Mouse (Mus musculus) forebrain, embryonic 11.5 days (tissue): Measurements from ENCODE around the gene Olfr160. TPM values are rescaled to one million over a fixed set of nuclear protein-coding genes. Genes with fewer than 3 reads are reported as not detected.

Experiments used
- ATAC-seq: fragments of 200-750 bp; cut with Nextera tagmentation; replicated peaks from 2 replicates; pipeline ENCODE4 v1.8.0; 2017; ENCODE audit warnings: moderate TSS enrichment; ENCODE audit not compliant: low FRiP score
- DNase-seq: peaks from one replicate; pipeline ENCODE4 v3.0.0-alpha.2; 2017; ENCODE audit warnings: low spot score
- H3K27ac ChIP-seq: fragments of 300-500 bp; sonication (generic); 2 replicates; pipeline ENCODE4 v1.5.1; 2014; ENCODE audit warnings: low read depth, low read length
- H3K27me3 ChIP-seq: fragments of 300-500 bp; sonication (generic); 2 replicates; pipeline ENCODE4 v1.6.1; 2014; ENCODE audit warnings: mild to moderate bottlenecking, low read length, mixed read lengths; ENCODE audit not compliant: control insufficient read depth, insufficient read depth
- H3K36me3 ChIP-seq: fragments of 300-500 bp; sonication (generic); 2 replicates; pipeline ENCODE4 v1.6.1; 2014; ENCODE audit warnings: mild to moderate bottlenecking, low read length, moderate library complexity, mixed read lengths; ENCODE audit not compliant: control insufficient read depth, insufficient read depth
- H3K4me1 ChIP-seq: fragments of 300-500 bp; sonication (generic); replicated peaks from 2 replicates; pipeline ENCODE4 v1.6.1; 2014; ENCODE audit warnings: low read length, mixed read lengths; ENCODE audit not compliant: control insufficient read depth, insufficient read depth
- H3K4me2 ChIP-seq: fragments of 300-500 bp; sonication (generic); 2 replicates; pipeline ENCODE4 v1.6.1; 2014; ENCODE audit warnings: low read depth, mild to moderate bottlenecking, low read length, moderate library complexity, mixed read lengths; ENCODE audit not compliant: severe bottlenecking
- H3K4me3 ChIP-seq: fragments of 300-500 bp; sonication (generic); 2 replicates; pipeline ENCODE4 v1.5.1; 2014; ENCODE audit warnings: low read depth, low read length
- H3K9ac ChIP-seq: fragments of 300-500 bp; sonication (generic); 2 replicates; pipeline ENCODE4 v1.6.1; 2014; ENCODE audit warnings: low read length
- H3K9me3 ChIP-seq: fragments of 300-500 bp; sonication (generic); 2 replicates; pipeline ENCODE4 v1.6.1; 2016; ENCODE audit warnings: low read length, mixed read lengths; ENCODE audit not compliant: control insufficient read depth
- WGBS: fragments of 180-500 bp; shearing (Covaris S2); extraction: QIAGEN DNeasy Blood & Tissue Kit; methylation state at CpG from one replicate; pipeline ENCODE4 v1.1.7; 2014; 5-methylcytosine and 5-hydroxymethylcytosine counted together
- polyA plus RNA-seq: library from polyadenylated mRNA; unstranded; fragments of >200 nt; fragmentation: Nextera tagmentation; extraction: Ambion mirVana; gene quantifications from 2 replicates; pipeline ENCODE4 v1.2.1, GENCODE M21; 2014

The Olfr160 gene
- not detected in 2 replicates for polyA plus RNA-seq

GRCm38 (mm10) chr9:37716150-37716549 lies at the start of gene Olfr160:
Gene Olfr160, minus strand, starts transcription at chr9:37716250.
- Histone ChIP-seq H3K4me1 (no peaks in the 10 kb centered on the region), H3K36me3 (no peaks in the 10 kb centered on the region), H3K4me2 (no peak within 1 kb of the TSS), H3K27me3 (no peaks in the 10 kb centered on the region), H3K27ac (no peak within 1 kb of the TSS), H3K9ac (no peak within 1 kb of the TSS), H3K4me3 (no peak within 1 kb of the TSS), H3K9me3 (no peaks in the 10 kb centered on the region)
- WGBS: 86% methylated on average over 1 of the region's 1 CpGs
- DNase-seq (no peak), ATAC-seq (no peak)

GRCm38 (mm10) chr9:37762541-37762940 lies 46.5 kb upstream of the Olfr160 start:
- H3K27ac ChIP-seq: no peak overlapping the region
- H3K36me3 ChIP-seq: no peaks in the 10 kb centered on the region
- H3K9me3 ChIP-seq: no peaks in the 10 kb centered on the region
- 54% methylated on average over 2 of the region's 2 CpGs for WGBS
- H3K4me1 ChIP-seq: no peaks in the 10 kb centered on the region
- DNase-seq (no peak), ATAC-seq (no peak)
- H3K9ac ChIP-seq: no peak overlapping the region
- H3K27me3 ChIP-seq: no peaks in the 10 kb centered on the region
- no peak overlapping the region for H3K4me3 ChIP-seq
- H3K4me2 ChIP-seq: no peak overlapping the region

- H3K4me2 ChIP-seq: no peak overlapping the region
- DNase-seq (no peak), ATAC-seq (no peak)
- no peaks in the 10 kb centered on the region for H3K4me1 ChIP-seq
- WGBS: 89% methylated on average over 2 of the region's 2 CpGs
- H3K27ac ChIP-seq: no peak overlapping the region
- no peak overlapping the region for H3K9ac ChIP-seq
- H3K27me3 ChIP-seq: no peaks in the 10 kb centered on the region
- no peaks in the 10 kb centered on the region for H3K9me3 ChIP-seq
- H3K4me3 ChIP-seq: no peak overlapping the region
- no peaks in the 10 kb centered on the region for H3K36me3 ChIP-seq
Observed at GRCm38 (mm10) chr9:37761728-37762127, 45.7 kb upstream of the Olfr160 start.

DNA sequence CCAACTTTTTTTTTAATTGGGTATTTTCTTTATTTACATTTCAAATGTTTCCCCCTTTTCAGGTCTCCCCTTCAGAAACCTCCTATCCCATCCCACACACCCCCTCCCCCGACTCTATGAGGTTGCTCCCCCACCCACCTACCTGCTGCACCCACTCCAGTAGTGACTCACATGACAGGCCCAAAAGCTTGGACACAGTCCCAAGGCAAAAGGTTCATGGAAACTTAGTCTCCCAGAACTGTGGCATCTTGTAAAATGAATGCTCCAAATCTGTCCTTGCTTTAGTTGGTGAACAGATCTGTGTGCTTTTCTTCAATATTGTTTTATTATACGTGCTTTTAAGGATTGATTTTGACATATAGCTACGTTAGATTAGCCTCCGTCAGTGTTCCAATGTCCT lies 36.0 kb upstream of the Olfr160 start:
- Histone ChIP-seq H3K9me3 (no peaks in the 10 kb centered on the region), H3K4me1 (peaks cover 7% of the 10 kb centered on the region; the same call in 1 of the 2 replicates), H3K4me3 (no peak overlapping the region), H3K27ac (no peak overlapping the region), H3K27me3 (no peaks in the 10 kb centered on the region), H3K36me3 (no peaks in the 10 kb centered on the region), H3K9ac (no peak overlapping the region), H3K4me2 (no peak overlapping the region)
- ATAC-seq (no peak), DNase-seq (no peak)
- WGBS: 63% methylated on average over 4 of the region's 4 CpGs

GRCm38 (mm10) chr9:37751467-37751866 lies 35.4 kb upstream of the Olfr160 start:
- H3K4me3 ChIP-seq: no peak overlapping the region
- H3K36me3 ChIP-seq: no peaks in the 10 kb centered on the region
- H3K4me1 ChIP-seq: peaks cover 7% of the 10 kb centered on the region; the same call in 1 of the 2 replicates
- 72% methylated on average over 2 of the region's 2 CpGs for WGBS
- H3K27ac ChIP-seq: no peak overlapping the region
- H3K27me3 ChIP-seq: no peaks in the 10 kb centered on the region
- ATAC-seq: no peak
- H3K9ac ChIP-seq: no peak overlapping the region
- no peak overlapping the region for H3K4me2 ChIP-seq
- DNase-seq: no peak
- H3K9me3 ChIP-seq: no peaks in the 10 kb centered on the region

GRCm38 (mm10) chr9:37750319-37751075 lies 34.4 kb upstream of the Olfr160 start:
- Histone ChIP-seq H3K4me2 (0 out of 2 replicates have a peak overlapping the region, but pooled peaks have one; percentile 8), H3K4me3 (no peak overlapping the region), H3K27ac (peak overlapping the region; percentile 47; the same call in 1 of the 2 replicates), H3K36me3 (no peaks in the 10 kb centered on the region), H3K9me3 (no peaks in the 10 kb centered on the region), H3K27me3 (no peaks in the 10 kb centered on the region), H3K9ac (peak overlapping the region; percentile 16; the same call in 1 of the 2 replicates), H3K4me1 (peaks cover 7% of the 10 kb centered on the region; the same call in 1 of the 2 replicates)
- ATAC-seq: peak; percentile 75
- peak; percentile 53 for DNase-seq
- WGBS: 23% methylated on average over 7 of the region's 7 CpGs

DNA sequence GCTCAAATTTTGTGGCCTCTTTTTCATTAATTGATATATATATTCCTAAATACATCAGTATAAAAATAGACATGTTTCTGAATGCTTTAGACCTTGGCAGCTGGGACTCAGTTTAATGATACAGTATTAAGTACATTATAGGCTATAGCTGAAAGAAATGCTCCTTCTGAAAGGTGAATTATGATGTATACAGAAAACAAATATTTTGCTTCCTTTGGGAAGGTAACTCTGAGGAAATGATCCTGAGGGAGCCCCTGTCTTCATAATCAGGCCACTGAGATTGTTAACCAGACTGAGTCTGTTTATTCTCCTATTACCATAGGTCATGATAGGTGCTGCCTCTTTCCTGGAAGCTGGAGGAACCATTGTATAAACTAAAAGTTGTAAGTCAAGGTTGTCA lies 28.8 kb upstream of the Olfr160 start, which contains the start of gene Olfr874:
Olfr874 (plus strand) TSS at position 301 of the 400 bp plus-strand sequence.
- H3K27me3 ChIP-seq: no peaks in the 10 kb centered on the region
- no peaks in the 10 kb centered on the region for H3K36me3 ChIP-seq
- no peak within 1 kb of the TSS for H3K4me2 ChIP-seq
- H3K27ac ChIP-seq: no peak within 1 kb of the TSS
- no peaks in the 10 kb centered on the region for H3K4me1 ChIP-seq
- H3K9ac ChIP-seq: no peak within 1 kb of the TSS
- no peak for ATAC-seq
- no peak for DNase-seq
- no peaks in the 10 kb centered on the region for H3K9me3 ChIP-seq
- no peak within 1 kb of the TSS for H3K4me3 ChIP-seq

DNA sequence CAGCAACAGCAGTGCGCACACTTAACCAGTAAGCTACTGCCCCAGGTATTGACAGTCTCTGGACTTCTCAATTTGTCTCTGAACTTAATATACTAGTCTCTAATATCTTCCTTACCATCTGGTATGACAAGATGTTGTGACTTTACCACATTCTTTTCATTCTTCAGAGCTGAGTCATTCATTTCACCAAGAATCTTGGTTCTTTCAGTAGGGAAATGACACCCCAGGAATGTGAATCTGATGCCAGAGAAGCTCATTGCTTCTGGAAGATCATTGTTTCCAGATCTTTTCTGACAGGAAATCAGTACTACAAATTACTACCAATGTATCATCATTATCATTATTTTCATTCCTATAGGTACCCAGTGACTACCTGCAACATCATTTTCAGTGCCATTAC lies 18.3 kb upstream of the Olfr160 start:
- 89% methylated on average over 1 of the region's 1 CpGs for WGBS
- Histone ChIP-seq H3K9ac (no peak overlapping the region), H3K9me3 (no peaks in the 10 kb centered on the region), H3K4me3 (no peak overlapping the region), H3K4me1 (no peaks in the 10 kb centered on the region), H3K27me3 (no peaks in the 10 kb centered on the region), H3K36me3 (no peaks in the 10 kb centered on the region), H3K4me2 (no peak overlapping the region), H3K27ac (no peak overlapping the region)
- DNase-seq: no peak
- ATAC-seq: no peak
